Mouse (Mus musculus) stomach, embryonic 16.5 days (tissue): Measurements from ENCODE around the gene Arap1. TPM values are rescaled to one million over a fixed set of nuclear protein-coding genes. Genes with fewer than 3 reads are reported as not detected.

Source experiments
- ATAC-seq: fragments of 200-750 bp; cut with Nextera tagmentation; 2 replicates; pipeline ENCODE4 v1.8.0; 2017; ENCODE audit warnings: moderate number of reproducible peaks, moderate TSS enrichment; ENCODE audit not compliant: insufficient read depth, low FRiP score
- H3K27ac ChIP-seq: fragments of 300-500 bp; sonication (generic); 2 replicates; pipeline ENCODE4 v1.5.1; 2014; ENCODE audit warnings: low read length
- H3K27me3 ChIP-seq: fragments of 300-500 bp; sonication (generic); 2 replicates; pipeline ENCODE4 v1.6.1; 2014; ENCODE audit warnings: low read length, control low read depth, mixed read lengths; ENCODE audit not compliant: control insufficient read depth, insufficient read depth
- H3K36me3 ChIP-seq: fragments of 300-500 bp; sonication (generic); 2 replicates; pipeline ENCODE4 v1.6.1; 2014; ENCODE audit warnings: low read length; ENCODE audit not compliant: control insufficient read depth, insufficient read depth
- H3K4me1 ChIP-seq: fragments of 300-500 bp; sonication (generic); 2 replicates; pipeline ENCODE4 v1.6.1; 2014; ENCODE audit warnings: low read length, control low read depth, mixed read lengths; ENCODE audit not compliant: control insufficient read depth, insufficient read depth
- H3K4me2 ChIP-seq: fragments of 300-500 bp; sonication (generic); 2 replicates; pipeline ENCODE4 v1.6.1; 2014; ENCODE audit warnings: low read depth, low read length, mixed read lengths
- H3K4me3 ChIP-seq: fragments of 300-500 bp; sonication (generic); replicated peaks from 2 replicates; pipeline ENCODE4 v1.5.1; 2014; ENCODE audit warnings: mild to moderate bottlenecking, low read length
- H3K9ac ChIP-seq: fragments of 300-500 bp; sonication (generic); 2 replicates; pipeline ENCODE4 v1.6.1; 2014; ENCODE audit warnings: low read length
- H3K9me3 ChIP-seq: fragments of 300-500 bp; sonication (generic); replicated peaks from 2 replicates; pipeline ENCODE4 v1.6.1; 2016; ENCODE audit warnings: low read length, control low read depth; ENCODE audit not compliant: control insufficient read depth
- WGBS: fragments of 180-500 bp; shearing (Covaris S2); extraction: QIAGEN DNeasy Blood & Tissue Kit; methylation state at CpG from one replicate; pipeline ENCODE4 v1.1.7; 2014; 5-methylcytosine and 5-hydroxymethylcytosine counted together
- polyA plus RNA-seq: library from polyadenylated mRNA; unstranded; fragments of >200 nt; fragmentation: Nextera tagmentation; extraction: Ambion mirVana; gene quantifications from 2 replicates; pipeline ENCODE4 v1.2.1, GENCODE M21; 2015

Arap1 gene
- polyA plus RNA-seq, 1 experiment from 2014 or later, result 105 TPM

GRCm38 (mm10) chr7:101391909-101392479 is 44.1 kb downstream of the Arap1 start:
- WGBS, result 54% methylated on average over 4 of the region's 4 CpGs
- peaks cover 2% of the 10 kb centered on the region; the same call in 1 of the 2 replicates for H3K36me3 ChIP-seq
- ATAC-seq, result peak; percentile 8; the same call in 1 of the 2 replicates
- no peaks in the 10 kb centered on the region for H3K9me3 ChIP-seq
- peak overlapping the region; percentile 98 for H3K27ac ChIP-seq
- H3K4me3 ChIP-seq, result no peak overlapping the region
- H3K9ac ChIP-seq, result peak overlapping the region; percentile 37; the same call in 1 of the 2 replicates
- H3K27me3 ChIP-seq, result no peaks in the 10 kb centered on the region
- peaks cover 39% of the 10 kb centered on the region for H3K4me1 ChIP-seq
- H3K4me2 ChIP-seq, result no peak overlapping the region

GRCm38 (mm10) chr7:101393015-101393414 is 45.1 kb downstream of the Arap1 start:
- Histone ChIP-seq H3K4me1 (peaks cover 43% of the 10 kb centered on the region), H3K9ac (peak overlapping the region; percentile 49; the same call in 1 of the 2 replicates)

GRCm38 (mm10) chr7:101393694-101394504 is 46.0 kb downstream of the Arap1 start:
- peak; percentile 89 for ATAC-seq
- no peaks in the 10 kb centered on the region for H3K9me3 ChIP-seq
- peaks cover 20% of the 10 kb centered on the region; the same call in 1 of the 2 replicates for H3K36me3 ChIP-seq

More at GRCm38 (mm10) chr7:101393015-101393414, 45.1 kb downstream of the Arap1 start:
- Histone ChIP-seq H3K9me3 (no peaks in the 10 kb centered on the region), H3K4me2 (peak overlapping the region; percentile 31; the same call in 1 of the 2 replicates), H3K27me3 (no peaks in the 10 kb centered on the region), H3K36me3 (peaks cover 12% of the 10 kb centered on the region; the same call in 1 of the 2 replicates), H3K27ac (peak overlapping the region; percentile 98), H3K4me3 (no peak overlapping the region)
- ATAC-seq, result no peak
- WGBS, result 37% methylated on average over 4 of the region's 4 CpGs

GRCm38 (mm10) chr7:101394569-101394968 is 46.7 kb downstream of the Arap1 start:
- ATAC-seq, result peak; percentile 1; the same call in 1 of the 2 replicates
- Histone ChIP-seq H3K4me2 (peak overlapping the region; percentile 59), H3K9me3 (no peaks in the 10 kb centered on the region), H3K36me3 (peaks cover 23% of the 10 kb centered on the region), H3K4me1 (peaks cover 43% of the 10 kb centered on the region), H3K27ac (peak overlapping the region; percentile 98), H3K27me3 (no peaks in the 10 kb centered on the region), H3K9ac (peak overlapping the region; percentile 75), H3K4me3 (peak overlapping the region; percentile 53)
- WGBS, result 53% methylated on average over 3 of the region's 3 CpGs

More at GRCm38 (mm10) chr7:101393694-101394504, 46.0 kb downstream of the Arap1 start:
- H3K27ac ChIP-seq, result peak overlapping the region; percentile 98
- 17% methylated on average over 8 of the region's 8 CpGs for WGBS
- H3K9ac ChIP-seq, result peak overlapping the region; percentile 75
- peaks cover 43% of the 10 kb centered on the region for H3K4me1 ChIP-seq
- H3K4me2 ChIP-seq, result peak overlapping the region; percentile 59
- H3K4me3 ChIP-seq, result peak overlapping the region; percentile 53
- no peaks in the 10 kb centered on the region for H3K27me3 ChIP-seq

- WGBS, result 40% methylated on average over 2 of the region's 2 CpGs
- H3K4me2 ChIP-seq, result peak overlapping the region; percentile 59
- H3K4me1 ChIP-seq, result peaks cover 43% of the 10 kb centered on the region
- ATAC-seq, result peak; percentile 27; the same call in 1 of the 2 replicates
- peaks cover 31% of the 10 kb centered on the region for H3K36me3 ChIP-seq
- no peaks in the 10 kb centered on the region for H3K27me3 ChIP-seq
- no peaks in the 10 kb centered on the region for H3K9me3 ChIP-seq
- H3K9ac ChIP-seq, result peak overlapping the region; percentile 75
- H3K4me3 ChIP-seq, result peak overlapping the region; percentile 53
- peak overlapping the region; percentile 98 for H3K27ac ChIP-seq
Observed at GRCm38 (mm10) chr7:101395471-101395870, 47.6 kb downstream of the Arap1 start.

GRCm38 (mm10) chr7:101397175-101397574 is 49.3 kb downstream of the Arap1 start:
- no peaks in the 10 kb centered on the region for H3K9me3 ChIP-seq
- peaks cover 31% of the 10 kb centered on the region for H3K4me1 ChIP-seq
- H3K9ac ChIP-seq, result no peak overlapping the region
- peaks cover 46% of the 10 kb centered on the region for H3K36me3 ChIP-seq
- H3K4me3 ChIP-seq, result no peak overlapping the region
- no peak overlapping the region for H3K27ac ChIP-seq
- ATAC-seq, result no peak
- 0 out of 2 replicates have a peak overlapping the region, but pooled peaks have one; percentile 10 for H3K4me2 ChIP-seq
- H3K27me3 ChIP-seq, result no peaks in the 10 kb centered on the region
- 85% methylated on average over 4 of the region's 4 CpGs for WGBS

GRCm38 (mm10) chr7:101401510-101401909 is 53.6 kb downstream of the Arap1 start:
- 84% methylated on average over 7 of the region's 7 CpGs for WGBS
- no peak for ATAC-seq
- Histone ChIP-seq H3K4me3 (no peak overlapping the region), H3K9me3 (no peaks in the 10 kb centered on the region), H3K27me3 (no peaks in the 10 kb centered on the region), H3K36me3 (peaks cover 67% of the 10 kb centered on the region), H3K4me1 (peaks cover 6% of the 10 kb centered on the region; the same call in 1 of the 2 replicates), H3K27ac (no peak overlapping the region), H3K9ac (no peak overlapping the region), H3K4me2 (no peak overlapping the region)

- 87% methylated on average over 5 of the region's 5 CpGs for WGBS
- H3K27ac ChIP-seq, result no peak overlapping the region
- no peaks in the 10 kb centered on the region for H3K9me3 ChIP-seq
- no peaks in the 10 kb centered on the region for H3K27me3 ChIP-seq
- H3K36me3 ChIP-seq, result peaks cover 60% of the 10 kb centered on the region
- no peak for ATAC-seq
- no peak overlapping the region for H3K9ac ChIP-seq
- H3K4me2 ChIP-seq, result no peak overlapping the region
- H3K4me1 ChIP-seq, result no peaks in the 10 kb centered on the region; the same call in 1 of the 2 replicates
- H3K4me3 ChIP-seq, result no peak overlapping the region
Observed at GRCm38 (mm10) chr7:101403831-101404230, 56.0 kb downstream of the Arap1 start.
